Mouse (Mus musculus) c-Kit-positive CD71-negative TER-119-negative erythroid progenitor cells, embryonic 14.5 days (primary cell): Measurements from ENCODE around the gene Rbm19.

Source experiments
- DNase-seq: peaks from one replicate; pipeline ENCODE4 v3.0.0-alpha.2; 2013; ENCODE audit warnings: low read depth

The Rbm19 gene

DNA sequence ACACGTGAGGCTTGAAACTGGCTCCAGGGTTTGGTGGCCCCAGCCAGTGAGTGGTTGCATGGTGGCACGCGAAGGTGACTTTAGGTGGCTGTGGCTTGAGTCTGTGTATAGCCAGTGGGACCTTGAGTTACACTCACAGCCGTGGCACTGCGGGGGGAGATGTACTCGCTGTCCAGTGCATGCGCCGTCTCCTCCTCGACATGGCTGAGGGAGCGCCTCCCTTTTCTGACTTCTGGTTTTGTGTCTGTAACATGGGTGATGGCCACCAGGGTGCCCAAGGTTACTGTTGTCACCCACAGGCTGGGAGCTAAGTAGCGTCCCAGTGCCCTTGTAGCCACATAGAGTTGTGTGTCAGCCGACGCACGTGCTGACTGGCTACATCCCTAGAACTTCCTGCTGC is 19.1 kb downstream of the Rbm19 start:
- DNase-seq = no peak

DNA sequence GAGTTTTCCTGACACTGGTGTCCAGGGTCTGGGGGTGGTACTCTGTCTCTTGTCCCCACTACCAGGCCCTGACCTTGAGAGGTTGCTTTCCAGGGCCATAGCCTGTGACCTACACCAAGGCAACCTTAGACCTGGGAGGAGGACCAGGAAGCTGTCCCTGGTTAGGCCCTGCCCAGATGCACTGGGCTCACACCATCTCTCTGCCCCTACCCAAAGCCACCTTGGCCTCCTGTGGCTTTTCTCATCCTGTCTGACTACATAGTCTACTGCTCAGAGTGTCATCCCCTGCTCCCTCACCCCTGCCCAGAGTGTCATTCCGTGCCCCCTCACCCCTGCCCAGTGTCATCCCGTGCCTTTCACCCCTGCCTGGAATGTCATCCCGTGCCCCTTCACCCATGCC is 19.6 kb downstream of the Rbm19 start:
- no peak for DNase-seq

DNA sequence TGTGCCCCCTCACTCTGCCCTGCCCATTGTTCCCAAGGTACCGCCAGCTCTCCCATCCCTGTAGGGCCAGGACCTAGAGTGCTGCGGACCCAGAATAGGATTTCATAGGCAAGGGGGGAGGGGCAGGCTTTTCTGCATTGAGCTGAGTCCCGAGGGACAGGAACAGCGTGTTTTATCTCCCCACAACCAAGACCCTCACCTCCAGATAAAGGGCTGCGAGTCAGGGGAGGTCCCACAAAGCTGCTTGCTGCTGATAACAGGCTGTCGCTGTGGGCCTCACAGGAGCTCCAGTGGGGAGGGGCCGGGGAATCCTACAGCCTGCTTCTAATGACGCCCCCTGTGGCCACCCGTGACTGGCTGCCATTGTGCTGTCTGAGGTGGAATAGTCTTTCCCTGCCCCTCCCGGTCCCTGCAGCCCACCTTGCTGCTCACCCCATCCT is 20.0 kb downstream of the Rbm19 start:
- no peak for DNase-seq

DNA sequence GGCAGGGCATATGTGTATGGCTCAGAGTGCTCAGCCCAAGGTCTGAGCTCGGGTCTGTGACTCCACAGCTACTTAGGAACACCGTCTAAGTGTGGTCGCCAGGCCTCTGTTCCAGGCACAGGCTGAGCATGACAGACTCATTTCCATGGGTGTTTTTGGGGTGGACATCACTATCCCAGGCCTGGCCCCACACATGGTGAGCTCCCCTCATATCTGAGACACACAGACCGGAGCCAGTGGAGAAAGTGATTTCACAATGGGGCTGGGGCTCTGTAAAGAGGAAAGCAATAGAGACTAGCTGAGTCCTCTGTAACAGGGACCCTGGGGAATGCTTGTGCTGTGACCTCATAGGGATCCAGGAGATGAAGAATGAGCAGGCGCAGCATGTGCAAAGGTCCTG is 20.8 kb downstream of the Rbm19 start:
- no peak for DNase-seq

- no peak for DNase-seq
These were observed 21.6 kb downstream of the Rbm19 start for GRCm38 (mm10) chr5:120137846-120138245.

DNA sequence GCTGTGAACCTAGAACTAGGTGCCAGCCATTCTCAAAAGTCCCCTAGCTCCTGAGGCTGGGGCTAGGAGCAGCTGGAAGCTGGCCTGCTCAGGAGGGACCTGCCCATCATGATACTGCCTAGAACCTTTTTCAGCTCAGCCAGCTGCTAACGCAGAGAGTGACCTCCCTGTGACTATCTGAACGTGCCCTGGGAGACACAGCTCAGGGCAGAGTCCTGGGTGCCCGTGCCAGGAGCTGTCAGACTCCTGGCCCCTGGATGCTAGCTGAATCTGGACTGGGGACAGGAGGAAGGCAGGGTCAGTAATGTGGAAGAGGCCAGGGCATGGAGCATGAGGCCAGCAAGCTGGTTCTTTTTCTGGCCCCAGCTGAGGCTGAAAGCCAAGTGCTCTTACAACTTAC is 22.1 kb downstream of the Rbm19 start:
- no peak for DNase-seq

DNA sequence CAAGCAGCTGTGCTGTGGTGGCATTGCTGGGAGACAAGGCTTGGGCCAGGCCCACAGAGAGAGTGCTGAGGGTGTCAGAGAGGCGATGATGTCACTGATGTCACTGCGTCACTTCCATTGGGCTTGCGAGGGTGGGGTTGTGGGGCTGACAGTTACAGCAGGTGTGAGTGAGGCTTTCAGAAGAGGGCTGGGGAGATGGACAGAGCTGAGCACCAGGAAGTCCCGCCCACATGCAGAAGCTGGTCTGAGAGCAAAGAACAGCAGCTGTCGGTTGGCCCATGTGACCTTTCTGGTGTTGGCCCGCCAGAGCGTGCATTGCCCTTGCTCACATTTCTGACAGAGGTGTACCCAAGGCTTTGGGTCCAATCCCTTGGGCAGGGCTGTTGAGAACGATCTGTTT is 23.0 kb downstream of the Rbm19 start:
- DNase-seq = no peak

GRCm38 (mm10) chr5:120143941-120144340 is 27.7 kb downstream of the Rbm19 start:
- DNase-seq = no peak

GRCm38 (mm10) chr5:120145371-120146050 is 29.2 kb downstream of the Rbm19 start:
- DNase-seq = no peak

DNA sequence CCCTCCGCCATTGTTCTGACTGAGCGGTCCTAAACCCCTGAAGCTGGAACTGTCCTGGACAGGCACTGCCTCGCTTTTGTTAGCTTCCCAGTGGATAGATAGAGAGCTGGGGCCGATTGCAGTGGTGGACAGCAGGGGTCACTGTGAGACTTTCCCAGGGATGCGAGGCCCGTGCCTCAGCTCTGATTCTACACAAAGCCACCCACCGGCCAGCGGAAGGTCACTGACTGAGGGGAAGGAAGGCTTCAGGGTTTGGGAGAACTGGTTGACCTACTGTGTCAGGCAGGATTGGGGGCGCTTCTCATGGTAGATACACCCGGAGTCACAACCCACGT is 29.8 kb downstream of the Rbm19 start:
- DNase-seq = no peak

- no peak for DNase-seq
These were observed 30.6 kb downstream of the Rbm19 start for GRCm38 (mm10) chr5:120146909-120147308.

DNA sequence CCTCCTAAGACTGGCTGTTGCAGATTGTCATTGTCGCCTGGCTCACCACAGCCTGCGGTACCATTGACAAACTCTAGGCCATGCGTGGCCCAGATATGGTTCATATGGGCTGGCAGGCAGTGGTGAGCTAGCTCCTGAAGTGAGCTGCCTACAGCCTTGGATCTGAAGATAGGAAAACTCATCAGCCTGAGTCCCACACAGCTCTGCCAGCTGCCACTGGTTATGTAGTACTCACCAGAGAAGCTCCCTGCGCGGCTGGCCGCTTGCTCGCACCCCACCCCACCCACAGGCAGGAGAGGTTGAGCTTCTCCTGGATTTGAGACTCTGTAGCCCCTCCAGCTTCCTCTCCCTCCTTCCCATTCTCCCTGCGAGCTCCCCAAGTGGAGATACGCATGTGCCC is 32.0 kb downstream of the Rbm19 start:
- DNase-seq = no peak

GRCm38 (mm10) chr5:120151145-120151544 is 34.9 kb downstream of the Rbm19 start:
- DNase-seq = no peak

GRCm38 (mm10) chr5:120153140-120153539 is 36.9 kb downstream of the Rbm19 start:
- DNase-seq = no peak

DNA sequence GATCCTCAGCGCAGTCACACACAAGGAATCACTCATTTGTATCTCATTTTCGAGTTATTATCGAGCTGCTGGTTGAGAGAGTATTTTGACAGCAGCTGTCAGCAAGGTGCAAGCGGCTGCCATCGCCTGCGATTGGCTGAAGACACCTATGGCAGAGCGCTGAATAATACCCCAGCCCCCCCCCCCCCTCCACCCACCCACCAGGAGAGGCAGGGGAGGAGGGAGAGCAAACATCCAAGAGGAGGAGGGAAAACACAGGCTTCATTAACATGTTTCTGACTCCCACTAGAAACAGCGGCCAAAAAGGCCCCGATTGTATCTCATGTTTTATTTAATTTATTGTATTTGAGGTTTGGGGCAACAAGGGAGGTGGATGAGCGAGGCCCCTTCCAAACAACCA is 39.4 kb downstream of the Rbm19 start:
- DNase-seq = no peak

DNA sequence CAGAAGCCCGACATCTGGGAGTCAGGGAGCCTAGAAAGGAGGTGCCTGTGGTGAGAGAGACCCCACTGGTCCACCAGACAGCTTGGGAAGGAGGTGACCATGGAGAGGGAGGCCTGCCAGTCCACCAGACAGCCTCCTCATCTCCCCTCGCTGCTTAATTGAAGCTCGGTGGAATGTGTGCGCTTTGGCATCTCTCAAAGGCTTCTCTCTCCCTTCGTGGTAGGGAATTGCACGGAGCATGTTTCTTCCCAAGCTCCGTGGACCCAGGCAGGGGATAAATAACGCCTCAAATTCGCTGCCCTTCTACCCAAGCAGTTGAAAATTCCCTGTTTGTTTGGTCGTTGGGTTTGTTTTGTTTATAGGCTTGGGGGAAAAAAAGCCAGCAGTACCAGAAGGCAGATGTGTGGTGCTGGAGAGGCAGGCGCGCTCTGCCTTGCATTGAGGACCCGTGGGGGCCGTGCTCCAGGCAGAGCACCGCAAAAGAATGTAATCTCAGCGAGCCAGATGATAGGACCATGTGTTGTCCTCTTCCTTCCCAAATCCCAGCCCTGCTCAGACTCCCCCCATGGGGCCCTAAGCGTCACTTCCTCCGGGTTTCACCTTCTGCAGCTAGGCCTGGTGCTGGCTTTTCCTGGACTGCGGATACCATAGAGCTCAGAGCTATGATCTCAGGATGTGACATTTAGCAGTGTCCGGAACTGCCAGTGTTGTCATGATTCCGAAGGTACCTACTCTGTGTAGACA is 40.1 kb downstream of the Rbm19 start:
- no peak for DNase-seq

GRCm38 (mm10) chr5:120157115-120157514 is 40.9 kb downstream of the Rbm19 start:
- no peak for DNase-seq

GRCm38 (mm10) chr5:120158476-120158875 is 42.2 kb downstream of the Rbm19 start:
- DNase-seq = no peak

GRCm38 (mm10) chr5:120160923-120161658 is 44.8 kb downstream of the Rbm19 start:
- no peak for DNase-seq

GRCm38 (mm10) chr5:120162689-120163088 is 46.4 kb downstream of the Rbm19 start:
- no peak for DNase-seq

- no peak for DNase-seq
These were observed 47.2 kb downstream of the Rbm19 start for GRCm38 (mm10) chr5:120163428-120163827.

DNA sequence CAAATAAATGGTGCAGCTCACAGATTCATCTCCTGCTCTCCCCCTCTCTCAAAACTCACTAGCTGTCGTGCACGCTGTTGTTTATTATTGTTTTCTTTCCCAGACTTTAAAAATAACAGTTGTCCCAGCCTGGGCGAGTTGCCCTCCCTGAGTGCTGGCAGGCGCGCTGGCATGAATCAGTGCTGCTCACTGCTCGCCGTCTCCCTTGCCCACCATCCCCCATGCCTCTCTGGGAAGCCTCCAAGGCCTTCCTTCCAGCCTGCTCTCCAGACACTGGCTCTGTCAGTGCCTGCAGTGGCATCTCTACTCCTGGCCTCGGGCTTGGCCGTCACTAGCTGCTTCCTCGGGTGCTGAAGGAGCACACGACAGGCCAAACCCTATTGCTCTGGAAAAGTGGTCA is 48.2 kb downstream of the Rbm19 start:
- no peak for DNase-seq
